Mouse (Mus musculus) frontal cortex, postnatal 10 days (tissue): ENCODE data around the gene Slc12a3.

ENCODE experiments used
- DNase-seq, 2 experiments: peaks; one replicate each; pipeline ENCODE4 v3.0.0; 2022; ENCODE audit warnings: low spot score in 2 of 2, mixed read lengths in 1 of 2

The Slc12a3 gene

DNA sequence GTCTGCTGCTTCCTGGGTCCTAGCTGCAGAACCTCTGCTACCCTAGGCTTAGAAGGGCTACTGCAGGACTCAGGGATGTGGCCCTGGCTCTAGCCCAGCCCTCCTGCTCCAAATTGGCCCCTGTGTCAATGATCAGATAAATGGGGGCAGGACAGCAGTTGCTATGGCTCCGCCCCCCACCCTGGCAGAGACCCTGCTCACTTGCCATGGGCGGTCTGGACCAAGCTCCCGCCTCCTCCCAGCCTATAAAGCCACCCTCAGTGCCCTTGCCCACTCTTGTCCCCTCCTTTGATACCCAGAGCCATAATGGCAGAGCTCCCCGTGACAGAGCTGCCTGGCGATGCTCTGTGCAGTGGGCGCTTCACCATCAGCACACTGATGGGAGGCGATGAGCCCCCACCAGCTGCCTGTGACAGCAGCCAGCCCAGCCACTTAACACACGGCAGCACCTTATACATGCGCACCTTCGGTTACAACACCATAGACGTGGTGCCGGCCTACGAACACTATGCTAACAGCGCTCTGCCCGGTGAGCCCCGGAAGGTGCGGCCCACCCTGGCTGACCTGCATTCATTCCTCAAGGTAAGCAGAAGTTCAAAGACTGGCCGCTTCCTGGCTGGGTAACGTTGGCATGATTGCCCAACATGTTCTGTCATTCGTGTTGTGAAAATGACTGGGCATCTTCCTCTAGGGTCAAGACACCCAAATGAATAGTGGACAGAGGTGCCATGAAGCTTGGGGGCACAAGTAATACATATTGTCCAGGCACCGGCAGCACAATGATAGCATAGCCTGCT is at the start of gene Slc12a3:
Gene Slc12a3 (plus strand): TSS at position 270 of the 797 bp plus-strand sequence.
- DNase-seq = no peak

DNA sequence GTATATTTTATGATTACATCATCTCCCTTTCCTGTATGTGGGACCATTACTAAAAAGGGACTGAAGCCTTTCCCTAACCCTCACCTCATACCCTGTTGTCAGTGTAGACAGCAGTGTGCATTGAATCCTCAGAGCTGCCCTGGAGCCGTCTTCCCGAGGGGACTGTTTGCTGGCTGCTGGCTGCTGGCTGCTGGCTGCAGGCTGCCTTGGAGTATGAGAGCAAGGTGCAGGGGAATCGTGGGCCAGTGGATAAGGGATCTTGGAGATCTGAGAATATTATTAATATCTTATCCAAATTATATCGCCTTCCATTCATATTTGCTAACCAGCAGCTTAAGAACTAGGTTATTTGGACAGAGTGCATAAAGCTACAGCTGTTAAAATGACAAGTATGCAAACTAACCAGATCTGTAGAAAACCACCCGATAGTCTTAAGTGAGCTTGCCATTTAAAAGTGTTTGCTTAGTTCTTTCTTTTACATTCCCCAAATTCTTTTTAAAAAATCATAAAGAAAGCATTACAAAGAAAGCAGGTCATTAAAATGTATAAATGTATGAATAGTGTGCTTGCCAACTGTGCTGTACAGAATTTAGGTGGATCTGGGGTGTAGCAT is 48.9 kb upstream of the Slc12a3 start:
- DNase-seq = no peak

- no peak for DNase-seq
These were observed 46.5 kb upstream of the Slc12a3 start for GRCm38 (mm10) chr8:94282453-94282985.

- no peak for DNase-seq
These were observed 44.8 kb upstream of the Slc12a3 start for GRCm38 (mm10) chr8:94284204-94284603.

DNA sequence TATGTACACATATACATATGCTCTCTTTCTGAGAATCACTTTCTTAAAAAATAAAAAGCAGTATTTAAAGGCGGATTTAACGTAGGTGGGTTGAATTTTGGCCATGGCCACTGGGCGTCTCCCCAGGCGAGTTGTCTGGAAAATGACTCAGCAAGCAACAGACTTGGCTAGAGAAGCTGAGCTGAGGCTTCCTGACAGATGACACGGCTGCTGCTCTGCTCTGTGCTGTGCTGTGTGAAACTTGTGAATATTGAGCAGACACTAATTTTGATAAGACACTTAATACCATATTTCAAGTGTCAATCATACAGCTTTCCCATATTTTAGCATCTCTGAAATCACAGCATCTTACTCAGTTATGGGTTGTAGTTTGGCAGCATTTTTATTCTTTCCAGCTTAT is 38.4 kb upstream of the Slc12a3 start:
- DNase-seq = no peak

DNA sequence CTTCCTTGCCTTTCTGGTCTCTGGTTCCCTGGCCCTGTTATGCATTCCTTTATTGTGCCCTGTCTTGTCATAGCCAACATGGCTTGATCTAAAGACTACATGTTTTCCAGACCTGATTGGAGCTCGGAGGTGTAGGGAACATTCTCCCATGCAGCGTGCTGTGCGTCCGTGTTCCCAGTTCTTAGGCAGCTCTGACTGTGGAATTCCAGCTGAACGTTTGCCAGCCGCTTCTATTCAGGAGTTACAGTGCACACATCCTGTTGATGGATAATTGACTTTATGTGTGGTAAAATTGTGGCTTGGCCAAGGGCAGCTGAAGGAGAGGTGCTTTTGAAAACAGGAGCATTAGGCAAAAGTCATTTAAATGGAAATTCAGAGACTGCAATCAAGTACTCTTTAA is 36.9 kb upstream of the Slc12a3 start:
- no peak for DNase-seq

DNA sequence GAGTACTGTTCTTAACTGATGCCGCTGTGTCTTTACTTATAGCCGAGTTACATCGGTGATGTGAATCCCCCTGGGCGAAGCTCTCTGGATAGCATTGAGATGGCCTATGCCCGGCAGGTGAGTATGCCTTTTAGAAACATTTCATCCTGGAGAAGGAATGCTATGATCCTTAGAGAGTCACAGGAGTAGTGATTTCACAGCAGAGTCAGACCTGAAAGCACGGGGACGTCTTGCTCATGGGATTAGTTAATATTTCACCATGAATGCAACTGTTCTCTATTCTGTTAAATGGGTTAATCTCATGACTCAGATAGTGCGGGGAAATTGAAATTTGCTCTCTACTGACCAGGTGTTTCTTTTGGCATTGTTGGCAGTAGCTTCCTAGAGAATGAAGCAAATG is 36.4 kb upstream of the Slc12a3 start:
- no peak for DNase-seq

DNA sequence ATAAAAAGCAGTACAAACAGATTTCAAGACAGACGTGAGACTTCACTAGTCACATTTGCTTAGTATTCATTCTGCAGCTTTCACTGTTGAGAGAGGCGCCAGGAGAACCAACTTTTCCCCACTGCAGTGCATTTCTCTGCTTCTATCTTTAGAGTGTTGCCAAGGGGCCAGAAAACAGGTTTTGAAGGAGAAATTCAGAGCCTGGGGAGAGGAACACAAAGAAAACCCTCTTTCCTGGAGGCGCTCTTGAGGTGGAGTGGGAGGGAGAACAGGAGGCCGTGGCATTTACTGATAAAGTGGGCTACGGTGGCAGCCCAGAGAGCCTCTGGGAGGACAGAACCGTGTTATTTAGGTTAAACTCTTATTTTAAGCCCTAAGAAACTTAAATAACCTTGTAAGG is 33.3 kb upstream of the Slc12a3 start:
- DNase-seq = no peak

- no peak for DNase-seq
These were observed 32.5 kb upstream of the Slc12a3 start for GRCm38 (mm10) chr8:94296312-94296991.

DNA sequence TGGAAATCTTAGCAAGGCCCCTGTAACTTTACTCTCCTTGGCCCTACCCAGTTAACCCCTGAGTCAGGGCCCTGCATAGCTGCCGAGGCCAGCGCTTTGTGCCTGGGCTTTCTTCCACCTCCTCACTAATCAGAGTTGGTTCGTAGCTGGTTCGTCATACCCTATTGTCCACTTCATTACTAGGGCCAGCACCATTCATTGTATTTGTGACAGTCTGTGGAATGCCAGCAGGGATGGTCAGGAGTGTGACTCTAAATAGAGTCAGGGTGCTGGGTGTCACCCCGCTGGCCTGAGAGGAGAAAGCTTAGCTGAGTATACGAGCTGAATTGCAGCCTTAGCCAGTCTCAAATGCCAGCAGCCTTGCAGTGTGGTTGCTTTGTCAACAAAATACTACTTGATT is 31.9 kb upstream of the Slc12a3 start:
- DNase-seq = no peak

DNA sequence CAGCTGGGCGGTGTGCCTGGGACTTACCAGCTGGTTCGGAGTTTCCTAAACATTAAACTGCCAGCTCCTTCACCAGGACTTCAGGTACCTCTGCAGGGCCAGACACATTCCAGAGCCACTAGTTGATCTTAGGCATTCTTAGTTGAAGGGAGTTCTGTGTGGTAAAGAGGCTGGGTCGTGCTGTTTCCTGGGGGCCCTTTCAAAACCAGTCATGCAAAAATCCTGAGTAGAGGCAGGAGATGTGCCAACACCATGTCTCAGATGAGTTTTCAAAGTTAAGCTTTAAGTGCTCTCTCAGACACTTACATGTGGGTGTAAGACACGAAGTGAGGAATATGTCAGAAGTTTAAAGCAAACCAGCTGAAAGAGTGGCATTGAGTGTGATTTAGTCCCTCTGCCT is 28.2 kb upstream of the Slc12a3 start:
- DNase-seq = no peak

DNA sequence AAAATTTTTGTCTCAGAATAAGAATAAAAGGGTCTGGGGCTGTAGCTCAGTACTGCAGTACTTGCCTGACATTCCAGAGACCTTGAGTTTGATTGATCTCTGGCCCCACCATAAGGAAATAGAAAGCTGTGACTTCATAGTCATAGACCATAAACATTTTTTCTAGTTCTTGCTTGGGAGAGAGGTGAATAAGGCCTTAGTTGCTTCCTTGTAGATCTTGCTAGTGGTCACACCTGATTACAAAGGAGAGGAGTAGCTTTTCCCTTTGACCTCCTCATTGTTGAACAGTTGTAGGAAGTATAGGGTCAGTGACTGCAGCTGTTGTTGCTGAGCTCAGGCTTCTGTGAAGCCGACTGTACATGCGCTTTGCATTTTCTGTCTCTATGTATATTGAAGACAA is 24.6 kb upstream of the Slc12a3 start:
- no peak for DNase-seq

DNA sequence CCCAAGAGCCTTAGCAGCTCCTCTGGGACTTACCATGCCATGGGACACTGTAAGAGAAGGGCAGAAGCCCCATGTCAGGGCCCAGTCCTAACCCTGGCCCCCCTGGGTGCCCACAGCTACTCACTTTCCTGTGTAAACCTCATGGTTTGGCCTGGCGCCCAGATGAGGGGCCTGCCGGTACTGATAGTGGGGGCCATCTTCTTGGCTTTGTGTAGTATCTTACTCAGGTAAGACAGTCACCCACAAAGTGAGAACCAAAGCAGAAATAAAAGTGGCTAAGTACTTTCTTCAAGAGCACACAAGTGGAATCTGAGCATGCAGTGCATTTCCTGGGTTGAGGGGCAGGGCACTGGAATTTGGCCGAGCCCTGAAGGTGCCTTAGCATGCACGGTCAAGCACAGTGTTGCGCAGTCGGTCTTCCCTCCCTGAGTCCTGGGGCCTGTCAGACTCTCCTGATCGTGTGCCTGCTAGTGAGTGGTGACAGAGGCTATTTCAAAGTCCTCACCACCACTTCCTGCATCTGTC is 21.9 kb upstream of the Slc12a3 start:
- no peak for DNase-seq

- DNase-seq = no peak
These were observed 21.3 kb upstream of the Slc12a3 start for GRCm38 (mm10) chr8:94307652-94308051.

GRCm38 (mm10) chr8:94314069-94314468 is 14.9 kb upstream of the Slc12a3 start:
- DNase-seq = no peak

- no peak for DNase-seq
These were observed 11.8 kb upstream of the Slc12a3 start for GRCm38 (mm10) chr8:94317249-94317648.

DNA sequence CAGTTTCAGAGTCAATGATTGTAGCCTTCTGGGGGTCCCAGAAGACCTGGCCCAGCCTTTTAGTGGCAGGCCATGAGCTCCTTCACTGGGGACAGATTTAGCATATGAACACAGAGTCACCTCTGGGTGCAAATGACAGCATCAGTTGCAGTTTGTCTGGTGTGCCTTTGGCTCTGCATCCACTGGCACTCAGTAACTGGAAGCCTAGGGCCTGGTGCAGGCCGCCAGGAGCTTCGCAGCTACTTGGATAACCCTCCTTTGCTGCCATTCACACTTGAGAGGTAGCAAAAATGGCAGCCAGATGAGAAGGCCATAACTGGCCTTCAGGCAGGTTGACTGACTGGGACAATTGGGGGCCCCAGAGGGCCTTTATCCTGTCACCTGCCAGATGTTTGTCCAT is 11.3 kb upstream of the Slc12a3 start:
- no peak for DNase-seq

- no peak for DNase-seq
These were observed 9.0 kb upstream of the Slc12a3 start for GRCm38 (mm10) chr8:94320036-94320435.

GRCm38 (mm10) chr8:94322083-94322482 is 6.9 kb upstream of the Slc12a3 start:
- no peak for DNase-seq

DNA sequence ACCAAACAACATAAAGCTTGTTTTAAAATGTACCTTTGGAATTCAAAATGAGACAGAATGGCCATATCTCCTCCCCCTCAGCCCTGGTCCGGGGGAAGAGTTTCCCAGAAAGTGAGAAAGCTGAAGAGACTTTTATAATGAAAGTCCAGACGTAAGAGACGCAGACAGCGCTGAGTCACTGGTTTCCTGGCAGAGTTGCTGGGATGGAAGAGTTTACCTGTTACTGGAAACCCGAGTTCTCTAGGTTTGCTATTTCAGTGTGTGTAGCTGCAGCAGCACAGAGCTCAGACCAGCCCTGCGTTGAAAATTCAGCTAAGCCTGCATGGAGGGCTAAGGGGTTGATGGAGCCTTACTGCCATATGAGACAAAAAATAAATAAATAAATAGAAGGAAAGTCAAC is 6.0 kb upstream of the Slc12a3 start:
- DNase-seq = no peak

- DNase-seq = no peak
These were observed 4.9 kb upstream of the Slc12a3 start for GRCm38 (mm10) chr8:94324071-94324470.

DNA sequence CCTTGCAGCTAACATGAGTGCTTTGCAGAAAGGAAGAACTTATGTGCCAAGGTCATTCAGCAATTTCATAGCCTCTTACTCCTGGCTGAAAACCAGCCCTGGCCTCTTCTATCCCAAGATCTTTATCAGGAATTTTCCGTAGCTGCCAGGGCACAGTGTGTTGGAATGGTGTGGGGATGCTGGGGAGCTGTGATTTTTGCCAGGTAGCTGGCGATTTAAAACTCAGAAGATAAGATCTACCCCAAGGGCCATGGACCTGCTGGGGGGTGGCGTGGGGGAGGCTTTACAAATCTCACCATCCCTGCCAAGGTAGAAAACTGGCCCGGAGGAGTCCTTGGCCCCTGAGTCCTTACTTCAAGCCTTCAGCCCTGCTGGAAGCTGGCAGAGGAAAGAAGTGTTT is 3.0 kb upstream of the Slc12a3 start:
- DNase-seq = no peak
